Mouse (Mus musculus): Measurements from ENCODE around the gene Tbc1d22a. TPM values are rescaled to one million over a fixed set of nuclear protein-coding genes. Genes with fewer than 3 reads are reported as not detected.

The Tbc1d22a gene
- total and polyA plus RNA-seq, 2 experiments from 2014 or later: 9.7 to 31.4 TPM

- no peak for ATAC-seq (ENCODE audit: insufficient read depth, low read depth)
These were observed 45.0 kb downstream of the Tbc1d22a start for GRCm38 (mm10) chr15:86259233-86259632.

GRCm38 (mm10) chr15:86260111-86260510 lies 45.9 kb downstream of the Tbc1d22a start:
- no peak overlapping the region for H3K9ac ChIP-seq (replicated peaks; ENCODE audit: low read depth, low read length)
- H3K4me1 ChIP-seq (ENCODE audit: control insufficient read depth, insufficient read depth): no peaks in the 10 kb centered on the region
- H3K27me3 ChIP-seq (ENCODE audit: control insufficient read depth, insufficient read depth, low read length): no peaks in the 10 kb centered on the region
- H3K4me2 ChIP-seq (ENCODE audit: low read depth, low read length): no peak overlapping the region
- TF ChIP-seq CTCF (IDR thresholded peaks at IDR 0.05; ENCODE audit: low read depth) (no peak), EP300 (IDR thresholded peaks at IDR 0.05; ENCODE audit: low read depth) (no peak)
- H3K9me3 ChIP-seq (replicated peaks; ENCODE audit: control insufficient read depth, low read length): no peaks in the 10 kb centered on the region
- H3K36me3 ChIP-seq (replicated peaks; ENCODE audit: control insufficient read depth, insufficient read depth, low read length): no peaks in the 10 kb centered on the region
- no peak overlapping the region for H3K4me3 ChIP-seq (ENCODE audit: low read depth, low read length)
- no peak overlapping the region for H3K27ac ChIP-seq (ENCODE audit: low read depth)
- WGBS: 93% methylated on average over 4 of the region's 4 CpGs
- ATAC-seq (ENCODE audit: insufficient read depth, low read depth): no peak
- DNase-seq (ENCODE audit: low spot score): no peak

More at GRCm38 (mm10) chr15:86259233-86259632, 45.0 kb downstream of the Tbc1d22a start:
- Histone ChIP-seq H3K27me3 (ENCODE audit: control insufficient read depth, insufficient read depth, low read length) (no peaks in the 10 kb centered on the region), H3K4me1 (ENCODE audit: control insufficient read depth, insufficient read depth) (no peaks in the 10 kb centered on the region), H3K27ac (ENCODE audit: low read depth) (no peak overlapping the region), H3K36me3 (replicated peaks; ENCODE audit: control insufficient read depth, insufficient read depth, low read length) (no peaks in the 10 kb centered on the region), H3K4me3 (ENCODE audit: low read depth, low read length) (no peak overlapping the region), H3K4me2 (ENCODE audit: low read depth, low read length) (no peak overlapping the region), H3K9me3 (replicated peaks; ENCODE audit: control insufficient read depth, low read length) (no peaks in the 10 kb centered on the region), H3K9ac (replicated peaks; ENCODE audit: low read depth, low read length) (no peak overlapping the region)
- WGBS: 74% methylated on average over 4 of the region's 4 CpGs
- DNase-seq (ENCODE audit: low spot score): no peak
- no peak for TF ChIP-seq CTCF (IDR thresholded peaks at IDR 0.05; ENCODE audit: low read depth)
- no peak for TF ChIP-seq EP300 (IDR thresholded peaks at IDR 0.05; ENCODE audit: low read depth)

DNA sequence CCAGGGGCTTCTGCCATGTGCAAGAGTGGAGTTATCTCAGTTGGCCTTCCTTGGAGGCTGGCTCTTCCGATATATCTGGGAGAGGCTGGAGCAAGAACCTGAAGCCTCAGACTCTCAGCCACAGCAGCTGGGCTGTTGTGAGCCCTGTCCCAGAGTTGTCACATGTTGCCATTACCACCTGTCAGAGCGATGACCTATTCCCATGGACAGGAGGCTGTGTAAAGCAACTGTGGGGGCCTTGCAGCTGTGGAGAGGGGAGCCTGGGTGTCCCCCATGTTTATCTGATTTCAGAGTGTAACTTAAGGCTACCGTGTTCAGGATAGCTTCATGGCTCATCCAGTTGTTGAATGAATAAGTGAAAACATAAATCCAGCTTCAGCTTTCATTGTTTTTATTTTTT lies 50.1 kb downstream of the Tbc1d22a start:
- H3K27me3 ChIP-seq (ENCODE audit: control insufficient read depth, insufficient read depth, low read length): no peaks in the 10 kb centered on the region
- no peak for ATAC-seq (ENCODE audit: insufficient read depth, low read depth)
- H3K4me3 ChIP-seq (ENCODE audit: low read depth, low read length): no peak overlapping the region
- H3K36me3 ChIP-seq (replicated peaks; ENCODE audit: control insufficient read depth, insufficient read depth, low read length): no peaks in the 10 kb centered on the region
- H3K9me3 ChIP-seq (replicated peaks; ENCODE audit: control insufficient read depth, low read length): no peaks in the 10 kb centered on the region
- no peak overlapping the region for H3K9ac ChIP-seq (replicated peaks; ENCODE audit: low read depth, low read length)
- WGBS: 78% methylated on average over 3 of the region's 3 CpGs
- no peaks in the 10 kb centered on the region; the same call in 1 of the 2 replicates for H3K4me1 ChIP-seq (ENCODE audit: control insufficient read depth, insufficient read depth)
- TF ChIP-seq CTCF (IDR thresholded peaks at IDR 0.05; ENCODE audit: low read depth): no peak
- H3K27ac ChIP-seq (ENCODE audit: low read depth): no peak overlapping the region
- DNase-seq (ENCODE audit: low spot score): no peak
- H3K4me2 ChIP-seq (ENCODE audit: low read depth, low read length): no peak overlapping the region

GRCm38 (mm10) chr15:86264803-86265202 lies 50.5 kb downstream of the Tbc1d22a start:
- no peak overlapping the region for H3K27ac ChIP-seq (ENCODE audit: low read depth)
- ATAC-seq (ENCODE audit: insufficient read depth, low read depth): no peak
- no peak overlapping the region for H3K9ac ChIP-seq (replicated peaks; ENCODE audit: low read depth, low read length)
- DNase-seq (ENCODE audit: low spot score): no peak
- TF ChIP-seq CTCF (IDR thresholded peaks at IDR 0.05; ENCODE audit: low read depth) (no peak), EP300 (IDR thresholded peaks at IDR 0.05; ENCODE audit: low read depth) (no peak)
- 54% methylated on average over 7 of the region's 7 CpGs for WGBS
- no peaks in the 10 kb centered on the region for H3K9me3 ChIP-seq (replicated peaks; ENCODE audit: control insufficient read depth, low read length)
- H3K27me3 ChIP-seq (ENCODE audit: control insufficient read depth, insufficient read depth, low read length): no peaks in the 10 kb centered on the region
- H3K4me2 ChIP-seq (ENCODE audit: low read depth, low read length): no peak overlapping the region
- H3K4me3 ChIP-seq (ENCODE audit: low read depth, low read length): no peak overlapping the region
- H3K36me3 ChIP-seq (replicated peaks; ENCODE audit: control insufficient read depth, insufficient read depth, low read length): no peaks in the 10 kb centered on the region
- H3K4me1 ChIP-seq (ENCODE audit: control insufficient read depth, insufficient read depth): no peaks in the 10 kb centered on the region; the same call in 1 of the 2 replicates

- DNase-seq (ENCODE audit: low spot score): no peak
- no peak for ATAC-seq (ENCODE audit: insufficient read depth, low read depth)
- no peaks in the 10 kb centered on the region; the same call in 1 of the 2 replicates for H3K4me1 ChIP-seq (ENCODE audit: control insufficient read depth, insufficient read depth)
- H3K9me3 ChIP-seq (replicated peaks; ENCODE audit: control insufficient read depth, low read length): no peaks in the 10 kb centered on the region
- no peak overlapping the region for H3K4me2 ChIP-seq (ENCODE audit: low read depth, low read length)
- no peak overlapping the region for H3K4me3 ChIP-seq (ENCODE audit: low read depth, low read length)
- no peak overlapping the region for H3K27ac ChIP-seq (ENCODE audit: low read depth)
- no peaks in the 10 kb centered on the region for H3K27me3 ChIP-seq (ENCODE audit: control insufficient read depth, insufficient read depth, low read length)
- no peak overlapping the region for H3K9ac ChIP-seq (replicated peaks; ENCODE audit: low read depth, low read length)
- H3K36me3 ChIP-seq (replicated peaks; ENCODE audit: control insufficient read depth, insufficient read depth, low read length): no peaks in the 10 kb centered on the region
- 74% methylated on average over 4 of the region's 4 CpGs for WGBS
- TF ChIP-seq CTCF (IDR thresholded peaks at IDR 0.05; ENCODE audit: low read depth) (no peak), EP300 (IDR thresholded peaks at IDR 0.05; ENCODE audit: low read depth) (no peak)
These were observed 52.7 kb downstream of the Tbc1d22a start for GRCm38 (mm10) chr15:86266975-86267374.

DNA sequence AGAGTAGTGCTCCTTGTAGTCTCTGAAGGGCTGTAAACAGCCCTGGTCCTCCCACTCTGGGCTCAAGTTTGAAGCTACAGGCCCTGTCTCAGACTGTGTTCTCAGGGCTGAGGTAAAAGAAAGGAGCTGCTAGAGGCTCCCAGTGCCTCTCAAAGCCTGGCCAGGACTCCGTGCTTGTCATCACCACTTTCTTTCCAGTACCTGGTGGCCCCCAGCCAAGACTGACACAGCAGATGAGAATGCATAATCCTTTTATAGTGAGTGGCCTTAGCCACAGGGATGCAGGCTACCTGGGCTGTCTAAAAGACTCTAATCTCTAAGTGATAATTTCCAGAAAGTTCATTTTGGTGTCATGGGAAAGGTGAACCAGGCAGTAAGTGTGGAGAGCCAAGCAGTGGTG lies 54.3 kb downstream of the Tbc1d22a start:
- 18% methylated on average over 1 of the region's 1 CpGs for WGBS
- Histone ChIP-seq H3K4me3 (ENCODE audit: low read depth, low read length) (no peak overlapping the region), H3K9ac (replicated peaks; ENCODE audit: low read depth, low read length) (no peak overlapping the region), H3K27me3 (ENCODE audit: control insufficient read depth, insufficient read depth, low read length) (no peaks in the 10 kb centered on the region), H3K9me3 (replicated peaks; ENCODE audit: control insufficient read depth, low read length) (no peaks in the 10 kb centered on the region), H3K27ac (ENCODE audit: low read depth) (no peak overlapping the region), H3K36me3 (replicated peaks; ENCODE audit: control insufficient read depth, insufficient read depth, low read length) (no peaks in the 10 kb centered on the region), H3K4me2 (ENCODE audit: low read depth, low read length) (no peak overlapping the region), H3K4me1 (ENCODE audit: control insufficient read depth, insufficient read depth) (no peaks in the 10 kb centered on the region; the same call in 1 of the 2 replicates)
- DNase-seq (ENCODE audit: low spot score) (no peak), ATAC-seq (ENCODE audit: insufficient read depth, low read depth) (no peak)
- no peak for TF ChIP-seq CTCF (IDR thresholded peaks at IDR 0.05; ENCODE audit: low read depth)
- no peak for TF ChIP-seq EP300 (IDR thresholded peaks at IDR 0.05; ENCODE audit: low read depth)

Data from heart, postnatal 0 days (tissue).